Mouse (Mus musculus) right cerebral cortex, adult 2 months (tissue): ENCODE measurements at regions not wholly inside any gene's neighbourhood (a gene's known extent, or its start where the extent isn't known, plus 50 kb on each side); places are given as distances from the start of the nearest gene placed in this dataset.

Experiments
- DNase-seq, 2 experiments: peaks; one replicate each; pipeline ENCODE4 v3.0.0; 2021 to 2022; ENCODE audit warnings: low spot score in 2 of 2

DNA sequence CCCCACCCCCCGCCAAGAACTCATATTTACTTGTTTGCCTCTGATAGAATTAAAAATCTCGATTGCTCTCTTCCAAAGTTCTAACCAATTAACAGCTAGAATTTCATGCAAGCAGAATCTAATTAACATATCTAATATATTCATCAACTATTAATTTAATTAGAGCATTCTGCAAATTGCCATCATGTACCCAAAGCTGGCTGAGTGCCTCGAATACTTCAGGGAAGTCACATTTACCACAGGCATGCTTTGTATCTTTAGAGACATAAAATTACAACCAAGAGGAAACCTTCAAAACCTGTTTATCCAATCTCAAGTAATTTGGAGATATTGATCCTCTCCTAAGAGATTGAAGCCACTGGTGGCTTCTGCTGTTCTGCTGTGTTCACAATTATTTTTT lies 401.6 kb upstream of the Nmur2 start:
- no peak for DNase-seq

DNA sequence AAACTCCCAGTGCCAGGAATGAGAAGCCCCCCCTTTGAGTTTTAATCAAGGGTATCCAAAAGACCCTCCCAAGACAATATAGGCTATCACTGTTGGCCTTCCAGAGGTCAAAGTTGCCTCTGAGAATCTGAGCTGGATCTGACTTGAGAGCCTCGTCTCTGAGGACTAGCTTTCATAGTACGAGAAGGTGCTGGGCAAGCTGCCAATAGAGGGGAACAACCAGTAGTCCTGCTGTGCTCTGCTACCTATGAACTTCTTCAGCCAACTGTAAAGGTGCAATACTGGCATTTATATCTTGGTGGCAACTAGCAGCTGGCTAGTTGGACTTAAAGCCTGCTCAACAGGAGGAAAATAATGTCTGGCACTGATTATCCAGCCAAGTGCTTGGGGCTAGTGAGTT lies 400.3 kb upstream of the Nmur2 start:
- DNase-seq: no peak

DNA sequence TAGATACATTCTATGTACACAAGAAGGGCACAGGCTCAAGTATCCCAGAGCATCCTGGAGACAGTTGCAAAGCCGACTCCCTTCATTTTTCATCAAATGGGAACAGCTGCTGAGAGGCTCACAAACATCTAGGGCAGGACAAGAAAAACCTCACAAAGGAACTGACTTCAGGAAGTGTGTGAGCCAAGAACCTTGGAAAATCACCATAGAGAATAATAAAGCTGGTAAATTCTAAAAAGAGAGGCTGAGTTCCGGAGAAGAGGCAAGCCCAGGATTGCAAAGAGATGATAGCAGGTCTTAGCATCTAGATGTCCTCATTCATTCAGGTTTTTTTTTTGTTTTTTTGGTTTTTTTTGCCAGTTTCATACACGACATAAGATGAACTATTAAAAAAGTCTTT lies 390.3 kb upstream of the Nmur2 start:
- no peak for DNase-seq

DNA sequence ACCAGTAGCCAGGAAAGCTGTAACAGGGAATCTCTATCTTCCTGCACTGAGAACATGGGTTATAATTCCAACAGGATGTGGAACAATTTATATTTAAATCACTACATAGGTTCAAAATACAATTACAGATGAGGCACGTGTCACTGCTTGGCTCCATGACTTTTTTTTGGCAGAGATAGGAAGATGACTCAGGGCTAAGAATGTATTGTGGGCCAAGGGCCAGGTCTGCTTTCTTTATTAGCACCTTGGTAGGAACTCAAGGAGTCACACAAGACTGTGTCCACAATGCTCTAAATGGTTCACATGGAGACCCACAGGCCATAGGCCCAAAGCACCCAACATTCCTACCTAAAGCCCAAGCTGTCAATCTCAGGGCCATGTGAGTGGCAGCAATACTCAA lies 344.0 kb upstream of the Nmur2 start:
- no peak for DNase-seq

DNA sequence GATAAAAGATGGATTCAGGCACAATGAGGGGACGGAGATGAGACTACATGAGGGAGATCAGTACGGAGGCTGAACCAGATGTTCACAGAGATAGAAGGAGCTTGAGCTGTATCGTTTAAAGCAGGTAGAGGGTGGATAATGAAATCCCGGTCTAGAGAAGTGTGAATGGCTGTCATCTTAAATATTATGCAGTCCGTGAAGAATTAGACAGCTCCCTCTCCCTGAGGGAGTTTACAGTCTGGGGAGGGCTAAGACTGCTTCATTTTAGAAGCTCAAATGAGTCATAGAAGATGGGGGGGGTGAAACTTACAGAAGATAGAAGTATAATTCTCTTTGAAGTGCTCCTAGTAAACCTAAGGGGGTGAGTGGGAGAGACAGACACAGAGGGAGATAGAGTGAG lies 336.7 kb upstream of the Nmur2 start:
- DNase-seq: peak; percentile 7 to 17

DNA sequence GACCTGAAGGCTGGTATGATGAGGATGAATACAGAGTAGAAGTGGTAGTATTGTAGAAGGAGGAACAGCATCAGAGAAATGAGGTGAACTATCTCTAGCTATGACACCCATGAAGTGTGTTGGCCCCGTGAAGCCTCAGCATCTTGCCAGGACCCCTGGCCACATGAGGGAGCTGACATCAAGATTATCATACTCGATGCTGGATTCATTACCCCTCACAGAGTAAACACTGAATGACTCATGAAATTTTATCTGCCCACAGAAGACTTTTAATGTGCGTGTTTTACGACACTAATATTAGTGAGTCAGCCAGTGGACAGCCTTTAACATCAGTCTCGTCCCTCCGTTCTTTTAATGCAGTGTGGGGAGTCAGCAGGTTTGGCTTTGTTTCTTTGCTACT lies 333.5 kb upstream of the Nmur2 start:
- peak in 1 of 2 experiments; percentile 12 for DNase-seq

DNA sequence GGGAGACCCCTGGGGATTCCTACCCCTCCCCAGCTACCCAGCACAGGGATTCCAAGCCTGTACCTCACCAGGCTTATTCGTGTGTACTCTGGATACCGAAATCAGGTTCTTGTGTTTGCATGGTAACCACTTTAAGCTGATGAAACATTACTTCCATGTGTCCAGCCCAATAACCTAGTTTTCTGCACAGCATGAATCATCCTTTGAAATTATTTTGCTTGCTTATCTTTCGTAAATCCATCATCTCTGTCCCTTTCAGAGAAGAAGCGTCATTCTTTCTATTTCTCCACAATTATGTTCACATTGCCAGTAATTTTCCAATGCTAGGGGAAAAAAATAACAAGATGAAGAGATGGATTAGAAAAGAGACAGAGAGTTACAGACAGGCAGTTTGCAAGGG lies 332.8 kb upstream of the Nmur2 start:
- no peak for DNase-seq

DNA sequence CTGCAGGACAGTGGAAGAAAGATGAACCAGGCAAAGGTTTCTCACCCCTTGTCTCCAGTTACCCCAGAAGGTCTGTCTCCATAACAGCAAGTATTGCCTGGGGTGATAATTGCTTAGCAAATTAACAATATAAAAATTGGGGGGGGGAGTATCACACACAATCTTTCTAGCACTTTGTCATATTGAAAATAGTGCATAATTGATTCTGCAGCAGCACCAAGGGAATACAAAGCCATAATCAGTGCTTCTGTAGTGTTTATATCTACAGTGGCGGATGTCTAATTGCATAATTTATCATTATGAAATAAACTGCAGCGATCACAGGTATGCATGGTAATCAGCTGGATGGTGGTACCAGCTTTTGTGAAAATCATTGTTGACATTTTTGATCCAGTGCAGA lies 316.9 kb upstream of the Nmur2 start:
- DNase-seq: no peak

DNA sequence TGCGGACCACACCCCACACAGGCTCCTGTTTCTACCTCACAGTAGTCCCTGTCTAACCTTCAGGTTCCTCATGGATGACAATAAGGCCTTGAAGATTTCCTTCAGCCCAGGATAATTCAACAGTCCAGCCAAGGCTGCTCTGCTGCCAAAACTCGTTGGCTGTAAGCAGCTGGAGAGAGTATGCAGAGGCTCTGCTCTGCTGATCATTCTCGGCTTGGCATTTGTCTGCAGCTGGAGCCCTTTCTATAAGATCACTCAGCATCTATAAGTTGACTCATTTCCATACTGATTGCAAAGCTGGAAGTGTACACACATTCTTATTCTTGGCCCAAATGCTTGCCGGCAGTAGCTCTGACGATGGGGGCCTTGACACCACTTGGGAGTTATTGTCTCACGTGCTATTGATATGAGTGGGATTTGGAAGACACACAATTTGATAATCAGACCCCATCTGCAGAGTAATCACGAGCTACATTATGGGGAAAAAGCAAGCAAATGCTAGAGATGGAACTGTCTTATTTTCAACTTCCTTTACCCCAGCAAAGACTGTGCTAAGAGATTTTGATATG lies 311.1 kb upstream of the Nmur2 start:
- no peak for DNase-seq

DNA sequence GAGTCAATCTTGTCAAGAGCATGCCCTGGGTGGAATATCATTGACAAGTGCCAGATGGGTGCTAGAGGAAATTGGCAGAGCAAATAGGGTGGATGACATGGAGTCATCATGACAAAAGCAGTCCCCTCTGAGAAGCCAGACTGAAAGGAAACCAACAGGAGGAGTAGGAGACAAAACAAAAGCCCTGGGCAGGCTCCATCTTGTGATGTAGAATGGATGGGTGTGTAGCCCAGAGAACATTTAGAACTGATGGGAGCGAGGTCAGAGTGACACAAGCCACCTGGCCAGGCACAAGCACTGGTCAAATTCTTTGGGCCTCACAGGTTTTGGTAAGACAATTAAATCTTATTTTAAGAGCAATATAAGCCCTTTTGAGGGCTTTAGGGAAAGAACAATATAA lies 310.4 kb upstream of the Nmur2 start:
- DNase-seq: no peak

DNA sequence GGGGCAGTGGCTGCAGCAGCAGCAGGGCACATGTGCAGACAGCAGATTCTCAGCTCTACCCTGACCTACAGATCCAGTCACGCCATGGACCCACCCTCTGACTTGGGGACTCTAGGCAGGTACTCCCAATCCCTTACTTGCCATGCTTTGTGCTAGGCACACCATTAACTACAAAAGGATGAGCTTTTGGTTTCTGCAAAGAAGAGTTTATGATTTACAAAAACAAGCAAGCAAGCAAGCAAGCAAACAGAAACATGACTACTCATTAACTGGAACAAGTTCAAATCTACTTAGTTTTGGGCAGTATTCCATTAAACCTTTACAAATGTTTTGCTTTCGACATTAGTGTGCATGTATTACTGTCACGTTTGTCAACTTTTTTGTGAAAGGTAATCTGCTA lies 309.0 kb upstream of the Nmur2 start:
- no peak for DNase-seq

DNA sequence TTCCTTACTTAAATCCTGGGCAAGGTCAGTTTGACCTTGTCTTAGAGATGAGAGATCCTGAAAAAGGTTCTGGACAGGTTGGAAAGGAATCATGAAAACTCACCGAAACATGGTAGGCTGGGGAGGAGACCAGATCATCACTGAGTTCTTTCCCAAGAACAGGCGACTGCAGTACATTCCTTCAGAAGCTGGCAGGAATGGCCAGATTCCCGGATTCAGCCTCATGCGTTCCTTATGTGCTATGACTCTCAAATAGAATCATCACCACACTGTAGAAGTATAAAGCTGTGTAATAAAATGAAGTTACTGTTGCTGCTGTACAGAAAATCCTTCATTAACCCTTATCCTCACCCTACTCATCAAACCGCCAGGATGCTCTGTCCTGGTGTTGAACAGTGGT lies 307.6 kb upstream of the Nmur2 start:
- DNase-seq: no peak

DNA sequence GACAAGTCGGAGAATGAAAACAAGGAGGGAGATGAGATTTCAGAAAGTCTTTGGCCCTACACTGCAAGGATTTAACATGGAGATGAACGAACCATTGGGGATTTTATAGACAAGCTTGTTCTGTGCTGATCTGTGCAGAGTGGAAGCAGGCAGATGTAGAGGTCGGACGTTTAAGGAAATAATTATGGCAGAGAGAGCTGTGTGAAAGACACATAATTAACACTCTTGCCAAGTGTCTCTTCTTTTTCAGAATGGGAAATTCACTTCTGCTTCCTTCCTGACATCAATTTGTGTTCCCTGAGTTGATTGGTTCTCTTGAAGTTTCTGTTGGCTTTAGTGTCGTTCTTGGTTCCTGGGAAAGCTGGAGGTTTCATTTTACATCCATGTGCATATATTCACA lies 302.3 kb upstream of the Nmur2 start:
- no peak for DNase-seq

DNA sequence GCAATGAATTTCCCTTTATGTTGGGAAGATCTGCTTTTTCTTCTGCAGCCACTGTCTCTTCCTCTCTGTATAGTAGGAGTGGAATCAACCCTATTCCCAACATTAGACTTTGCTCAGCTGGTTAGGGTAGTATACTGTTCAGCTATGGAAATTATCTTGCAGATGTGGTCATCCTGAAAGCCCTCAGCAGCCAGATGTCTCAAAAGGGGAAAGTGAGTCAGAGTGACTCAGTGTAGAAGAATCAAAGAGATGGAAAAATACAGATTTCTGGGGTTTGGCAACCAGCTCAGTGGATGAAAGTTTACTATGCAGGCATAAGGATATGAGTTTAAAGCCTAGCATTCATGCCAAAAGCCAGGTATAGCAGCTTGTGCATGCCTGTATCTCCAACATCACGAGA lies 300.9 kb upstream of the Nmur2 start:
- no peak for DNase-seq

DNA sequence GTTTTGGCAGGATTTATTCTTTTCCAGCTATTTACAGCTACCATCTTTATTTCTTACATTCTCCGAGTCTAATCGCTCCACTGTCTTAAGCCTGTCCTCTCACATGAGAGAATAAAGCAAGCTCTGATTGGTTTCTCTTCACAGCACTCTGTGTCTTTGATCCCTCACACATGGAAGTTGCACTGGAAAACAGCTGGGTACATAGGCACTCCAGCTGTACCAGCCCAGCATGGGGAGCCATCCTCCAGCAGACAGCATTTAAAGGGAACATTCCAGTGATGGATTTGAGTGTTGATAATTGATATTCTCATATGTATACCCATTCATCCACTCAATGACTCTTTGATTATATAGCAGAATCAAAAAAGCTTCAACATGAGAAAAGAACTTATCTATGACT lies 300.2 kb upstream of the Nmur2 start:
- no peak for DNase-seq

DNA sequence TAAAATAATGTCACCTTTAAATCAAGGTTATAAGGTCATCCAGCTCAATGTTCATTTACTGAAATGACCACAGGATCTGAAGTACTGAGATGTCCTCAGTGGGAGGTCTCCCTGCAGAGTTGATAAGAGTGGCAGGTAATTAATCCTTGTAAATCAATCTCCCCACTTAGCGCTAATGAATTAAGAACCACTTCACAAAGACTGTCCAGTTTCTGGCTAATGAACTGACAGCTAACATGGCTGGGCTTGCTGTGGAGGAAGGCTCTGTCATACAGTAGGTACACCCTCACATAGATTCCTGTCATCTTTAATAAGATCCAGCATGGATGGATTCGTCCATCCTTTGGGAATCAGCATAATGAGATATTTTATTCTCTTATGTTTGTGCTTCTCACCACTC lies 297.7 kb upstream of the Nmur2 start:
- no peak for DNase-seq

DNA sequence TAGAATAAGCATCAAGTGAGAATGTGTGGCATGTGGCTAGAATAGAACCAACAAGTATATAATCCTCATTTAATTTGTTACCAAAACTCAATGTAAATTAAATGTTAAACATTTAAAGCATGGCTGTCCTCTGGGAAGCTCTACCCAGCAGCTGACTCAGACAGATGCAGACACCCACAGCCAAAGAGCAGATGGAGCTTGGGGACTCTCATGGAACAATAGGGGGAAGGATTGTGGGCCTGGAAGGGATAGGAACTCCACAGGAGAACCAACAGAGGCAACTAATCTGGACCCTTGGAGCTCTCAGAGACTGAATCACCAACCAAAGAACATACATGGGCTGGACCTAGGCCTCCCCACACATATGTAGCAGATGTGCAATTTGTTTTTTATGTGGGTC lies 295.1 kb upstream of the Nmur2 start:
- DNase-seq: peak; percentile 31 to 32

DNA sequence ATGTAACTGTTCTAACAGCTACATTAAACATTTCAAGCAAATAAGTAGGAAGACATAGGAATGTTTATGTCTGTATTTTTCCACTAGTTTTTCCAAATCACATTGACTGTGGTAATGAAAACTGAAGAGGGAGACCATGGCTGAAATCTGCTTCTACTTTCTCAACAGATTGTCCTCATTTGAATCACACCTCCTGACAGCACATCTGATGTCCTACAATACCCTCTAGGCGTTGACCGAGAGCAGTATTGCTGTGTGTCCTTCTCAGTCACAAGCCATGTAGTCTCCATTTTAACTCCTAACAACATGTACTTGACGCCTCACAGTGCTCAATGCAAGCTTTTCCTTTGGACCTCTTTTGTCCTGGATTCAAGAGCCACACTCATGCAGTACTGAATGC lies 279.5 kb upstream of the Nmur2 start:
- DNase-seq: no peak

DNA sequence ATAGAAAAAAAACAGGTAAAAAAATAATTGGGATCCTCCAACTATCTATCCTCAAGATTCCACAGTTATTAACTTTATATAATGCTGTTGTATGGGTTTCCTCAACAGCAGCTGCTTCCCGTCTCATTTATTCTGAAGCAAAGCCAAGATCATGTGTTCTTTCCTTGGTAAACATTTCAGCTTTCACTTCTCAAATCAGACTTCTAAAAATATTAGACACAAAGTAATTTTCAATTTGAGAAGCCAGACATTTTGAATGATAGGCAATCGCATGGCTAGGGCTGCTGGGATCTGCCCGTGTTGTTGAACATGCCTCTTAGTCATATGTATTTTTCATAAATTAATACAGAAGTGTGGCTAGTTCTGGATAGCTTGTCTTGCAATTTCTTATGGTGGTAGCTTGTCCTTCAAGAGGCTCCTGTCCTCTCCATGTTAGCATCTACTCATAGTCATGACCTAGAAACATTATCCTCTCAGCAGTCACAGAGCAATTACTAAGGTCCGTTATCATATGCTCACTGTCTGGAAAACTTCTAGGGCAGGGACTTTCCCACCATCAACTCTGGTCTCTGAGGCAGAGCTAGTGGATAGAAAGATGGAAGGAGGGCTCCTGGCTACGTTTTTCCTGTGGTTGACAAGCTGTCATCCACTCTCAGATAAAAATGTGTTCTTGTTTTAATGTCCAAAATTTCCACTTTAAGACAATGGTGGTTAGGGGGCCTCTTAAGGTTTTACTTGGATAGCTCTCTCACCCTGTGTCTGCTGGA lies 274.6 kb upstream of the Nmur2 start:
- DNase-seq: no peak

DNA sequence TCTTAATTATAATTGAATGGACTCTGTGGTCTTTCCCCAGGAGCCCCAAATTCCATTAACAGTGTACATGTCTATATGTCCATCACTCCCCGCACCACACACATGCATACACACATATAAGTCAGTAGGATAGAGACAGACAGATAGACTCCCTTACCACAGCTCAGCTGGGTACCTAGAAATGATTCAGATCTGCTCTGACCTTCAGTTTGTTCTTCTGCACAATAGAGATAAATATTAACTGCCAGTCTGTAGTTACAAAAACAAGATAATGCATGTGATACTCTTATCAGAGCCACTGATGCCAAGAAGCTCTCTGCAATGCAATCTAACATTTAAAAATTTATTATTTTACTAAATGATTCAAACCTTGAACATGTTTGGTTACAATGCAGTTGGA lies 268.7 kb upstream of the Nmur2 start:
- no peak for DNase-seq

DNA sequence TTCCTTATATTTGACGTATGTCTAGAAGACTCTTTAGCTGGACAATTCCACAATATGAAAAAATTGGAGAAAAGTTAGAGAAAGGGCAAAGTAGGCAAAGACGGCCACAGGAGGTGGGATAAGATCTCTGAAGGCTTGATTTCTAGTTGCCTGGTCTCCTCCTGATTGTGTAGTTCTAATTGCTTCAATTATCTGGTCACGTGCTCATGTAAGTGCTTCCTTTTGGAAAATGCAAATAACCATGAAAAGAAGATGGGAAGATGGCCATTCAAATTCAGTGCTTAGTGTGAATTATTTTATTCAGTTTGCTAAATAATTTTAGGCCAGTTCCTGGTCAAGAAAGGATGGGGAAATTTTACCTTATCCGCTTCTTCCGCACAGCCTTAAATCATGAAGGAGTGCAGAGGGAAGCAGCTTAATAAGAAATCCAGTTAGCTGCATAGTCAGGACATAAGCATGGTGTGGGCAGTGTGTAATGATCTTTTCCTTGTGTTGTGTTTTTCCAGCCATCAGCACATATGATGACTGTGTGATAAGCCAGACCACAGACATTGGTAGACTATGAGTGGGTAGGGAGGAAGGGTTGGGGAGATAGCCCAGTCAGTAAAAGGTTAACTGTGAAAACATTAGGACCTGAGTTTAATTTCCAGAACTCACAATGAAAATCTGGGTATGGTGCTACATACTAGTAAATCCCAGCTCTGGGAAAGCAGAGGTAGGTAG lies 267.7 kb upstream of the Nmur2 start:
- no peak for DNase-seq

DNA sequence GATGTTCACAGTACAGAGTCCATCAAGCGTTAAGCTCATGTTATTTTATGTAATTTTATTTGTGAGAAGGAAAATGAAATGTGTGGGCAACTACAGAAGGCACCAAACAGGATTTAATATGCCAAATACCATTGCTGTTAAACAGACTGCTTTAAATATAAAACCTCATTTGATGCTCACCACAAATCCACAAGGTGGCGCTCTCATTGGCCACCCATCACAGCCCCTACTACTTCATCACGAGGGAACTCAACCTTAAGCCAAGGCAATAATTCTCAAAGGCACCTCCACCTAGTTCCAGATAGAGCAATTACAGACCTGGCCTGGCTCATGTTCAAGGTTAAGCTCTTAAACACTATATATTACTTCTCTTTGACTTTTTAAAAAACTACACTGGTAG lies 266.2 kb upstream of the Nmur2 start:
- no peak for DNase-seq
